Mouse (Mus musculus) right cerebral cortex, adult 2 months (tissue): ENCODE results near the gene Ube2c.

Source experiments
- DNase-seq, 2 experiments: peaks; one replicate each; pipeline ENCODE4 v3.0.0; 2021 to 2022; ENCODE audit warnings: low spot score in 2 of 2

The Ube2c gene

DNA sequence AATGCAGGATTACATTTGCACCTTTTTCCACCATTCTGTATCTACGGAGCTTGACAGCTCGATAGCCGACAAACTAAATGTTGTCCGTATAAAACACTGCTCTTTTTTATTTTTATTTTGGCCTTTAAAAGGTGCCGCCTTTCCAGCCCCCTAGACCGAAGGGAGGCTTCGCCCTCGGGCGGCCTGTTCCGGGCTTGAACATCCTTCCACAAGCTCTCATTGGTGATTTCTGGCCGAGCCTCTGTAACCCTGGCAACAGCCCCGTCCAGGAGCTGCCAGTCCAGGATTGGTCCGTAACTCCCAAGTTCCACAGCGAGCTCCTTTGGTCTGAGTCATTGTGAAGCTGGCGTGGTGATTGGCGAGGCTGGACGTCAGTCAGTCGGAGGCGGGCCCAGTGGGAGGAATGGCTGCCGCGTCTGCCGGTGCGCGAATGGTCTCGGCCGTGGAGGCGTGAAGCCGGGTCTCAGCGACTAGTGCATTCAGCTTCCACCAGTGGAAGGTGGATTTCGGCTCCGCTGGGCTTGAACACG, 53.0 kb downstream of the Ube2c start, which contains the start of gene Zswim1:
Zswim1 (plus strand) TSS at position 51 of the 530 bp plus-strand sequence.
- DNase-seq: peak; percentile 100

DNA sequence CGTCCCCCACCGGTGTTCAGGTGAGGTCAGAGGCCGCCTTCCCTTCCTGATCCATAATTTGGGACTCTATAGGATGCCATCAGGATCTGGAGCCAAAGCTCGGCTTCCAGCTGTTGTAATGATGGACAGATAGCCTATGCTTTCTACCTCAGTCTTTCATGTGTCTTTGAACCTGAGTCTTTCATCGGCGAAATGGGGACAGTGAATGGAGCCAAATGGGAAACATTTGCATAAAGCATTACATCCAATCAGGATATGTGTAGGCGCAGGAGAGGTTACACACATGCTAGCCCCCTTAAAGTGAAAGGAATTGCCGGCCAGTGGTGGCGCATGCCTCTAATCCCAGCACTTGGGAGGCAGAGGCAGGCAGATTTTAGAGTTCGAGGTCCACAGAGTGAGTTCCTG, 53.5 kb downstream of the Ube2c start:
- DNase-seq: peak in 1 of 2 experiments; percentile 55

DNA sequence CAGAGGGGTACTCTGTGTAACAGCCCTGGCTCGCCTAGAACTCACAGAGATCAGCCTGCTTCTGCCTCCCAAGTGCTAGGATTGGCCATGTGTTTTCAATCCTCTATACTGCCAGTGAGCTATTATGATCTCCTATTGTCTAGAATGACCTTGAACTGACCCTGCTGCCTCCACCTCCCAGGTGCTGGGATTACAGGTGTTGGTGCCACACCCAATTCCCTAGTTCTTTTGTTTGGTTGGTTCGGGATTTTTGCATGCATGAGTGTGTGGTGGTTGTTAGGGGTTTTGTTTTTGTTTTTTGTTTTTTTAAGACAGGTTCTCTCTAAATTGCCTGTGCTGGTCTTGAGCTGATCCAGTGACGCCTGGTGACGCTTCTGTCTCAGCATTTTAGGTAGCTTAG, 54.3 kb downstream of the Ube2c start:
- DNase-seq: no peak

DNA sequence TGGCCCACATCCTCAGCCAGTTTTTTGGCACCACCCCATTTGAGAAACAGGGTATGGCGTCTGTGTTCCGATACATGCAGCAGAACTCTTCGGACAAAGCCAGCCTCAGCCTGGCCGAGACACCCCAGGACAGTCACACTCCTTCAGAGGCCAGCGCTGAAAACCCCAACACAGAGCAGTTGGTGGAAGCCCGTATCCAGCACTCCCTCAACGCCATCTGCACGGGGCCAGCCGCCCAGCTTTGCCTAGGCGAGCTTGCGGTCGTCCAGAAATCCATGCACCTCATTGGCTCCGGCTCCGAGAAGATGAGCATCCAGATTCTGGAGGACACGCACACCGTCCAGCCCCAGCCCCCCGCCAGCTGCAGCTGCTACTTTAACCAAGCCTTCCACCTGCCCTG, 55.8 kb downstream of the Ube2c start:
- DNase-seq: no peak

DNA sequence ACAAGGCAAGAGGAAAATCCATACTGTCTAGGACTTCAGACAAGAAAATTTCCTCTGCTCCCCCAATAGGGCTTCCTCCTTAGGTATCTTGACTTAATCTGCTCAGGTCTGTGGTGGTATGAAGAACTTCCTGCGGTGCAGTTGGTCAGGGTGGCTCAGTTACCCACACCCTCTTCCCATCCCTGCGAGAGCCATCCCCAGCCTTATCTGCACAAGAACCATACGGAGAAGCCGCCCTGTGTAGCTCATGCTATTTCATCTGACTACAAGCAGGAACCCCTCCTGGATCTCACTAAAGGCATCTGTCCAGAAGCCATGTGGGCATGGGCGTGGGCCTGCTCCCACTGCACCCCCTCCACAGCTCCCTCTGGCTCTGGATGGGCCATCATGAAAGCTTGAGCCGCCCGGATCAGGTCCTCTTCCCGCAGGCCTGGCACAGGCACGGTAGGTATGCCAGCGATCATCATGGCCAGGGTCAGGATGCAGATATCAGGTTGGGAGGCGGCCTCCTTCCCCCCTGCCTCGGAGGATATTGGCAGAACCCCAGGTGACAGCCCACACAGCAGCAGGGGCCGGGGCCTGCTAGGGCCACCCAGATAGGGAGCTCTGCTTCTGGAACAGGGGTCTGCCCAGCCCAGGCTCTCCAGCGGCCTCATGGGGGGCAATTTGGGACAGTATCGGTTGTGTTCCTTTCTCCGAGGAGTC, 57.6 kb downstream of the Ube2c start:
- DNase-seq: no peak
